Mouse (Mus musculus): ENCODE results near the gene Prkd3.

DNA sequence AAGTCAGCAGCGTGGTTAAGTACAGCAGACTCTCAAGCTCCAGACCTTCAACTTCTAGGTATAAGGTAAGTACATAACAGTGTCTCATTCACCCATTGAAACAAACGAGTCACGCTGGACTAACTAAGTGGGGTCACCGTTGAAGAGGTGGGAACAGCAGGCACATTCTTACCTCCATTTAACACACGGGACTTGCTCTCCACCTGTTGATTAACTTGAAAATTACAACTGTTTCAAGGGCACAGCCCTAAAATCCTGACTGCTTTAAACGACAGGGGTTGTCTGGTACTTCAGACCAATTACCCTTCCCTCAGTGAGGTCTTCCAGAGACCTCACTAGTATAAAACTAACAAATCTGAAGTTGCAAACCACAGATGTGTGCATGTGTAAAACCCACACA lies 61.1 kb downstream of the Prkd3 start:
- no peak for TF ChIP-seq POLR2A (IDR thresholded peaks at IDR 0.05; ENCODE audit: low read depth, low read length)
- no peak for TF ChIP-seq CTCF (IDR thresholded peaks at IDR 0.05; ENCODE audit: extremely low read depth, insufficient read depth, insufficient read length, insufficient replicate concordance)
